Mouse (Mus musculus) neural tube, embryonic 12.5 days (tissue): ENCODE data around the gene 1700067P10Rik. TPM values are rescaled to one million over a fixed set of nuclear protein-coding genes. Genes with fewer than 3 reads are reported as not detected.
A peak's percentile ranks its signal among the peaks of the same experiment; 100 is the strongest.

Source experiments
- ATAC-seq: fragments of 200-750 bp; cut with Nextera tagmentation; 2 replicates; pipeline ENCODE4 v1.8.0; 2017; ENCODE audit warnings: low read depth, mild to moderate bottlenecking, moderate TSS enrichment, moderate library complexity; ENCODE audit not compliant: low FRiP score
- H3K27ac ChIP-seq: fragments of 300-500 bp; sonication (generic); 2 replicates; pipeline ENCODE4 v1.5.1; 2016
- H3K27me3 ChIP-seq: fragments of 300-500 bp; sonication (generic); replicated peaks from 2 replicates; pipeline ENCODE4 v1.6.1; 2016; ENCODE audit warnings: mild to moderate bottlenecking
- H3K36me3 ChIP-seq: fragments of 300-500 bp; sonication (generic); 2 replicates; pipeline ENCODE4 v1.6.1; 2016; ENCODE audit warnings: mild to moderate bottlenecking
- H3K4me1 ChIP-seq: fragments of 300-500 bp; sonication (generic); 2 replicates; pipeline ENCODE4 v1.6.1; 2016
- H3K4me2 ChIP-seq: fragments of 300-500 bp; sonication (generic); replicated peaks from 2 replicates; pipeline ENCODE4 v1.6.1; 2016; ENCODE audit warnings: mild to moderate bottlenecking
- H3K4me3 ChIP-seq: fragments of 300-500 bp; sonication (generic); 2 replicates; pipeline ENCODE4 v1.5.1; 2016
- H3K9ac ChIP-seq: fragments of 300-500 bp; sonication (generic); 2 replicates; pipeline ENCODE4 v1.6.1; 2016; ENCODE audit warnings: mild to moderate bottlenecking
- H3K9me3 ChIP-seq: fragments of 300-500 bp; sonication (generic); 2 replicates; pipeline ENCODE4 v1.6.1; 2016; ENCODE audit warnings: mild to moderate bottlenecking
- WGBS: fragments of 180-500 bp; shearing (Covaris S2); methylation state at CpG from one replicate; pipeline ENCODE4 v1.1.7; 2016; 5-methylcytosine and 5-hydroxymethylcytosine counted together
- polyA plus RNA-seq: library from polyadenylated mRNA; unstranded; fragments of >200 nt; fragmentation: Nextera tagmentation; extraction: Ambion mirVana; gene quantifications from 2 replicates; pipeline ENCODE4 v1.2.1, GENCODE M21; 2016

Gene 1700067P10Rik
- polyA plus RNA-seq, 1 experiment from 2014 or later, result not detected

- no peak for ATAC-seq
Measured at GRCm38 (mm10) chr17:48097743-48098527, 8.8 kb downstream of the 1700067P10Rik start.

GRCm38 (mm10) chr17:48098528-48098890 lies 9.4 kb downstream of the 1700067P10Rik start:
- Histone ChIP-seq H3K4me2 (peak overlapping the region; percentile 65), H3K36me3 (no peaks in the 10 kb centered on the region), H3K9me3 (no peaks in the 10 kb centered on the region), H3K4me3 (no peak overlapping the region), H3K27ac (no peak overlapping the region), H3K9ac (no peak overlapping the region), H3K4me1 (peaks cover 54% of the 10 kb centered on the region), H3K27me3 (peaks cover 51% of the 10 kb centered on the region)
- 1% methylated on average over 19 of the region's 19 CpGs for WGBS
- no peak for ATAC-seq

More at GRCm38 (mm10) chr17:48097743-48098527, 8.8 kb downstream of the 1700067P10Rik start:
- H3K9me3 ChIP-seq, result no peaks in the 10 kb centered on the region
- H3K4me2 ChIP-seq, result peak overlapping the region; percentile 65
- peak overlapping the region; percentile 29 for H3K4me3 ChIP-seq
- H3K27ac ChIP-seq, result no peak overlapping the region
- peaks cover 51% of the 10 kb centered on the region for H3K27me3 ChIP-seq
- WGBS, result under 1% methylated on average over 43 of the region's 43 CpGs
- H3K9ac ChIP-seq, result peak overlapping the region; percentile 21; the same call in 1 of the 2 replicates
- peaks cover 54% of the 10 kb centered on the region for H3K4me1 ChIP-seq
- H3K36me3 ChIP-seq, result no peaks in the 10 kb centered on the region

GRCm38 (mm10) chr17:48099312-48099711 lies 10.2 kb downstream of the 1700067P10Rik start:
- H3K4me2 ChIP-seq, result peak overlapping the region; percentile 65
- peaks cover 48% of the 10 kb centered on the region for H3K27me3 ChIP-seq
- 7% methylated on average over 11 of the region's 11 CpGs for WGBS
- H3K36me3 ChIP-seq, result no peaks in the 10 kb centered on the region
- H3K4me1 ChIP-seq, result peaks cover 54% of the 10 kb centered on the region
- no peak for ATAC-seq
- H3K9ac ChIP-seq, result no peak overlapping the region
- H3K27ac ChIP-seq, result no peak overlapping the region
- no peak overlapping the region for H3K4me3 ChIP-seq
- H3K9me3 ChIP-seq, result no peaks in the 10 kb centered on the region

- Histone ChIP-seq H3K4me1 (peaks cover 42% of the 10 kb centered on the region), H3K9ac (no peak overlapping the region), H3K27me3 (peaks cover 37% of the 10 kb centered on the region), H3K36me3 (no peaks in the 10 kb centered on the region), H3K4me3 (peak overlapping the region; percentile 7; the same call in 1 of the 2 replicates), H3K4me2 (peak overlapping the region; percentile 48), H3K27ac (no peak overlapping the region), H3K9me3 (no peaks in the 10 kb centered on the region)
- WGBS, result 12% methylated on average over 20 of the region's 21 CpGs
- ATAC-seq, result peak; percentile 61
Measured at GRCm38 (mm10) chr17:48100441-48101417, 11.6 kb downstream of the 1700067P10Rik start.

- Histone ChIP-seq H3K4me2 (no peak overlapping the region), H3K27ac (no peak overlapping the region), H3K4me3 (no peak overlapping the region), H3K9ac (no peak overlapping the region), H3K27me3 (no peaks in the 10 kb centered on the region), H3K4me1 (no peaks in the 10 kb centered on the region), H3K9me3 (no peaks in the 10 kb centered on the region), H3K36me3 (no peaks in the 10 kb centered on the region)
- WGBS, result 52% methylated on average over 4 of the region's 4 CpGs
- ATAC-seq, result no peak
Measured at GRCm38 (mm10) chr17:48107333-48107732, 18.2 kb downstream of the 1700067P10Rik start.

- WGBS, result 56% methylated on average over 6 of the region's 6 CpGs
- H3K4me2 ChIP-seq, result no peak overlapping the region
- no peak overlapping the region for H3K27ac ChIP-seq
- H3K4me3 ChIP-seq, result no peak overlapping the region
- H3K27me3 ChIP-seq, result no peaks in the 10 kb centered on the region
- no peaks in the 10 kb centered on the region for H3K36me3 ChIP-seq
- no peak for ATAC-seq
- H3K4me1 ChIP-seq, result no peaks in the 10 kb centered on the region
- no peak overlapping the region for H3K9ac ChIP-seq
- no peaks in the 10 kb centered on the region for H3K9me3 ChIP-seq
Measured at GRCm38 (mm10) chr17:48107862-48108261, 18.7 kb downstream of the 1700067P10Rik start.

- H3K27ac ChIP-seq, result no peak overlapping the region
- no peaks in the 10 kb centered on the region for H3K27me3 ChIP-seq
- no peak overlapping the region for H3K9ac ChIP-seq
- no peaks in the 10 kb centered on the region for H3K36me3 ChIP-seq
- ATAC-seq, result no peak
- H3K4me1 ChIP-seq, result no peaks in the 10 kb centered on the region
- no peak overlapping the region for H3K4me2 ChIP-seq
- no peak overlapping the region for H3K4me3 ChIP-seq
- 78% methylated on average over 3 of the region's 3 CpGs for WGBS
- H3K9me3 ChIP-seq, result no peaks in the 10 kb centered on the region
Measured at GRCm38 (mm10) chr17:48108520-48108919, 19.4 kb downstream of the 1700067P10Rik start.

- H3K9ac ChIP-seq, result no peak overlapping the region
- H3K4me1 ChIP-seq, result no peaks in the 10 kb centered on the region
- WGBS, result 47% methylated on average over 8 of the region's 8 CpGs
- no peak overlapping the region for H3K27ac ChIP-seq
- H3K36me3 ChIP-seq, result no peaks in the 10 kb centered on the region
- no peak for ATAC-seq
- H3K9me3 ChIP-seq, result peaks cover 5% of the 10 kb centered on the region; the same call in 1 of the 2 replicates
- H3K4me3 ChIP-seq, result no peak overlapping the region
- H3K4me2 ChIP-seq, result no peak overlapping the region
- no peaks in the 10 kb centered on the region for H3K27me3 ChIP-seq
Measured at GRCm38 (mm10) chr17:48110547-48111287, 21.6 kb downstream of the 1700067P10Rik start.

GRCm38 (mm10) chr17:48118570-48118969 lies 29.5 kb downstream of the 1700067P10Rik start:
- WGBS, result 63% methylated on average over 1 of the region's 1 CpGs
- H3K27ac ChIP-seq, result no peak overlapping the region
- ATAC-seq, result no peak

GRCm38 (mm10) chr17:48119656-48120055 lies 30.5 kb downstream of the 1700067P10Rik start:
- no peaks in the 10 kb centered on the region for H3K36me3 ChIP-seq
- no peak overlapping the region for H3K4me2 ChIP-seq
- ATAC-seq, result peak; percentile 58; the same call in 1 of the 2 replicates
- no peak overlapping the region for H3K4me3 ChIP-seq
- WGBS, result 29% methylated on average over 3 of the region's 3 CpGs
- no peaks in the 10 kb centered on the region for H3K4me1 ChIP-seq
- no peaks in the 10 kb centered on the region for H3K27me3 ChIP-seq
- H3K27ac ChIP-seq, result no peak overlapping the region
- H3K9me3 ChIP-seq, result no peaks in the 10 kb centered on the region
- no peak overlapping the region for H3K9ac ChIP-seq

More at GRCm38 (mm10) chr17:48118570-48118969, 29.5 kb downstream of the 1700067P10Rik start:
- no peaks in the 10 kb centered on the region for H3K4me1 ChIP-seq
- H3K4me2 ChIP-seq, result no peak overlapping the region
- no peaks in the 10 kb centered on the region for H3K36me3 ChIP-seq
- peaks cover 5% of the 10 kb centered on the region; the same call in 1 of the 2 replicates for H3K9me3 ChIP-seq
- H3K27me3 ChIP-seq, result no peaks in the 10 kb centered on the region
- no peak overlapping the region for H3K9ac ChIP-seq
- H3K4me3 ChIP-seq, result no peak overlapping the region

- no peak overlapping the region for H3K4me3 ChIP-seq
- no peak for ATAC-seq
Measured at GRCm38 (mm10) chr17:48120456-48120855, 31.3 kb downstream of the 1700067P10Rik start.

More at GRCm38 (mm10) chr17:48120456-48120855, 31.3 kb downstream of the 1700067P10Rik start:
- no peak overlapping the region for H3K9ac ChIP-seq
- H3K9me3 ChIP-seq, result no peaks in the 10 kb centered on the region
- no peak overlapping the region for H3K27ac ChIP-seq
- WGBS, result 94% methylated on average over 20 of the region's 20 CpGs
- no peaks in the 10 kb centered on the region for H3K4me1 ChIP-seq
- no peaks in the 10 kb centered on the region for H3K36me3 ChIP-seq
- no peak overlapping the region for H3K4me2 ChIP-seq
- no peaks in the 10 kb centered on the region for H3K27me3 ChIP-seq
